In genomic region chr13:73773519-73774205, GRCm38 (mm10) we compare ENCODE assay signal across 8 mouse cellular contexts. TPM values are rescaled to one million over a fixed set of nuclear protein-coding genes. Genes with fewer than 3 reads are reported as not detected.
A peak's percentile ranks its signal among the peaks of the same experiment; 100 is the strongest.
DNase-seq lines count a peak whose midpoint lies in the region; ATAC-seq and TF ChIP-seq lines count a peak whose summit lies in the region.

No protein-coding gene starts in this region.

- H3K9ac ChIP-seq in forebrain, embryonic 13.5 days: no peak overlapping the region
- H3K9ac ChIP-seq in forebrain, embryonic 11.5 days (ENCODE audit: low read length): no peak overlapping the region
- 0 out of 2 replicates have a peak overlapping the region, but pooled peaks have one; percentile 11 for H3K9ac ChIP-seq in heart, embryonic 15.5 days
- no peak overlapping the region for H3K9ac ChIP-seq in liver, embryonic 13.5 days

- no peak for DNase-seq in forebrain, embryonic 11.5 days (ENCODE audit: low spot score)
- no peak for DNase-seq in spleen, adult 2 months (ENCODE audit: low read depth in 1 of 2, low spot score in 2 of 2)
- DNase-seq in spleen, postnatal 36 days (ENCODE audit: low spot score in 2 of 2): no peak
- no peak for DNase-seq in liver, embryonic 13.5 days
- no peak for DNase-seq in left cerebral cortex, adult 8-10 months (ENCODE audit: low spot score in 2 of 2)
- DNase-seq in left cerebral cortex, postnatal 14 days (ENCODE audit: low spot score in 2 of 2): no peak

- 43% methylated on average over 4 of the region's 4 CpGs for WGBS in forebrain, embryonic 13.5 days
- 50% methylated on average over 4 of the region's 4 CpGs for WGBS in forebrain, embryonic 11.5 days
- WGBS in spleen, adult 2 months: 68% methylated on average over 4 of the region's 4 CpGs
- 39% methylated on average over 4 of the region's 4 CpGs for WGBS in heart, embryonic 15.5 days
- WGBS in liver, embryonic 13.5 days (ENCODE audit: insufficient replicate concordance): 55% methylated on average over 4 of the region's 4 CpGs

- H3K36me3 ChIP-seq in forebrain, embryonic 13.5 days (ENCODE audit: poor library complexity, severe bottlenecking): peaks cover 8% of the 10 kb centered on the region
- H3K36me3 ChIP-seq in forebrain, embryonic 11.5 days (ENCODE audit: control insufficient read depth, insufficient read depth, low read length): no peaks in the 10 kb centered on the region; the same call in none of the 2 replicates
- H3K36me3 ChIP-seq in spleen, adult 2 months (ENCODE audit: control insufficient read depth, insufficient read depth, low read length): no peaks in the 10 kb centered on the region
- H3K36me3 ChIP-seq in heart, embryonic 15.5 days: no peaks in the 10 kb centered on the region
- no peaks in the 10 kb centered on the region for H3K36me3 ChIP-seq in liver, embryonic 13.5 days

- intact Hi-C loops in left cerebral cortex, postnatal 14 days (cut with DNase I): no loop called here

- H3K27me3 ChIP-seq in forebrain, embryonic 13.5 days: no peaks in the 10 kb centered on the region
- H3K27me3 ChIP-seq in forebrain, embryonic 11.5 days (ENCODE audit: control insufficient read depth, insufficient read depth, low read length): no peaks in the 10 kb centered on the region
- H3K27me3 ChIP-seq in spleen, adult 2 months (ENCODE audit: control insufficient read depth, insufficient read depth, low read length): no peaks in the 10 kb centered on the region
- H3K27me3 ChIP-seq in heart, embryonic 15.5 days: no peaks in the 10 kb centered on the region
- H3K27me3 ChIP-seq in liver, embryonic 13.5 days: no peaks in the 10 kb centered on the region

- peaks cover 18% of the 10 kb centered on the region; the same call in 1 of the 2 replicates for H3K4me1 ChIP-seq in forebrain, embryonic 13.5 days
- H3K4me1 ChIP-seq in forebrain, embryonic 11.5 days (replicated peaks; ENCODE audit: control insufficient read depth, insufficient read depth, low read length): no peaks in the 10 kb centered on the region
- H3K4me1 ChIP-seq in spleen, adult 2 months (ENCODE audit: control insufficient read depth, insufficient read depth, insufficient read length): peaks cover 6% of the 10 kb centered on the region; the same call in 1 of the 2 replicates
- peaks cover 72% of the 10 kb centered on the region for H3K4me1 ChIP-seq in heart, embryonic 15.5 days (replicated peaks)
- peaks cover 62% of the 10 kb centered on the region for H3K4me1 ChIP-seq in liver, embryonic 13.5 days (replicated peaks)

- H3K4me2 ChIP-seq in forebrain, embryonic 13.5 days: no peak overlapping the region
- no peak overlapping the region for H3K4me2 ChIP-seq in forebrain, embryonic 11.5 days (ENCODE audit: low read depth, low read length, severe bottlenecking)
- H3K4me2 ChIP-seq in heart, embryonic 15.5 days: 0 out of 2 replicates have a peak overlapping the region, but pooled peaks have one; percentile 6
- H3K4me2 ChIP-seq in liver, embryonic 13.5 days: no peak overlapping the region

- no peak for TF ChIP-seq CTCF in spleen, adult 2 months (IDR thresholded peaks at IDR 0.05; ENCODE audit: extremely low read depth, insufficient read depth, insufficient read length, insufficient replicate concordance)

- no peaks in the 10 kb centered on the region for H3K9me3 ChIP-seq in forebrain, embryonic 13.5 days (replicated peaks)
- no peaks in the 10 kb centered on the region for H3K9me3 ChIP-seq in forebrain, embryonic 11.5 days (ENCODE audit: control insufficient read depth, low read length)
- no peaks in the 10 kb centered on the region for H3K9me3 ChIP-seq in heart, embryonic 15.5 days (replicated peaks)
- no peaks in the 10 kb centered on the region for H3K9me3 ChIP-seq in liver, embryonic 13.5 days (replicated peaks)

- no peak overlapping the region for H3K4me3 ChIP-seq in forebrain, embryonic 13.5 days
- no peak overlapping the region for H3K4me3 ChIP-seq in forebrain, embryonic 11.5 days (ENCODE audit: low read depth, low read length)
- H3K4me3 ChIP-seq in spleen, adult 2 months (ENCODE audit: extremely low read depth, insufficient read depth, insufficient read length): no peak overlapping the region
- H3K4me3 ChIP-seq in heart, embryonic 15.5 days: no peak overlapping the region
- H3K4me3 ChIP-seq in liver, embryonic 13.5 days (replicated peaks): no peak overlapping the region

- H3K27ac ChIP-seq in forebrain, embryonic 13.5 days: peak overlapping the region; percentile 1; the same call in 1 of the 2 replicates
- H3K27ac ChIP-seq in forebrain, embryonic 11.5 days (ENCODE audit: low read depth, low read length): no peak overlapping the region
- H3K27ac ChIP-seq in spleen, adult 2 months (ENCODE audit: insufficient read depth, low read length): peak overlapping the region; percentile 93
- H3K27ac ChIP-seq in heart, embryonic 15.5 days: peak overlapping the region; percentile 73
- H3K27ac ChIP-seq in liver, embryonic 13.5 days: no peak overlapping the region

- no peak for TF ChIP-seq POLR2A in spleen, adult 2 months (IDR thresholded peaks at IDR 0.05; ENCODE audit: low read depth, low read length)

- ATAC-seq in forebrain, embryonic 13.5 days: peak; percentile 42
- ATAC-seq in forebrain, embryonic 11.5 days (replicated peaks; ENCODE audit: low FRiP score): no peak
- ATAC-seq in heart, embryonic 15.5 days (replicated peaks; ENCODE audit: insufficient number of reproducible peaks, insufficient read depth, low FRiP score, low read depth): peak; percentile 24
- peak; percentile 18; the same call in 1 of the 2 replicates for ATAC-seq in liver, embryonic 13.5 days (ENCODE audit: low read depth)

RNA-seq across cellular contexts. Expression of gene Slc12a7, which starts 40.8 kb away (rescaled TPM):
- 20.1 and 26.4 TPM in 2 replicates for polyA plus RNA-seq in forebrain, embryonic 13.5 days (2015; fragmentation: Nextera tagmentation; extraction: Ambion mirVana)
- 55.6 and 60.2 TPM in 2 replicates for polyA plus RNA-seq in forebrain, embryonic 11.5 days (2014; fragmentation: Nextera tagmentation; extraction: Ambion mirVana)
- polyA plus RNA-seq in spleen, adult 2 months (2012; rRNA removed): 56.2 and 60.2 TPM in 2 replicates
- 37.1 and 37.7 TPM in 2 replicates for polyA plus RNA-seq in heart, embryonic 15.5 days (2015; fragmentation: Nextera tagmentation; extraction: Ambion mirVana)
- polyA plus RNA-seq in liver, embryonic 13.5 days (2015; fragmentation: Nextera tagmentation; extraction: Ambion mirVana): 6.9 and 9.2 TPM in 2 replicates
- total RNA-seq in left cerebral cortex, adult 8-10 months (2022): 10 to 100 TPM in 1 of 4 experiments, 1 to 10 TPM in 3; 3.5 to 10.8 (median 5.5) TPM
- 1 to 10 TPM; 4.9 to 5.4 TPM for total RNA-seq in left cerebral cortex, postnatal 14 days (2021)

Comparison
In these comparisons a context has a peak if more than half of its experiments do, and no peak if none do; other contexts are left out.
1. H3K27ac ChIP-seq: peak in forebrain, embryonic 13.5 days (single experiment), spleen, adult 2 months (single experiment) and heart, embryonic 15.5 days (single experiment); none in forebrain, embryonic 11.5 days (single experiment) and liver, embryonic 13.5 days (single experiment).